Mouse (Mus musculus) cerebellum, postnatal 4 days (tissue): ENCODE measurements around the gene Gpr68.

Experiments
- DNase-seq, 2 experiments: peaks; one replicate each; pipeline ENCODE4 v3.0.0; 2022; ENCODE audit warnings: low spot score in 2 of 2, mixed read lengths in 1 of 2

Gpr68 gene

GRCm38 (mm10) chr12:100910731-100911130 is 2.7 kb upstream of the Gpr68 start:
- DNase-seq = peak in 1 of 2 experiments; percentile 19

- DNase-seq = no peak
Measured at GRCm38 (mm10) chr12:100909765-100910164, 1.8 kb upstream of the Gpr68 start.

- no peak for DNase-seq
Measured at GRCm38 (mm10) chr12:100908298-100909034, 468 bp upstream of the Gpr68 start.

- no peak for DNase-seq
Measured at GRCm38 (mm10) chr12:100906861-100907260, 1.1 kb downstream of the Gpr68 start.

- no peak for DNase-seq
Measured at GRCm38 (mm10) chr12:100903761-100904160, 4.2 kb downstream of the Gpr68 start.

- no peak for DNase-seq
Measured at GRCm38 (mm10) chr12:100901386-100901785, 6.6 kb downstream of the Gpr68 start.

- DNase-seq = no peak
Measured at GRCm38 (mm10) chr12:100900901-100901300, 7.1 kb downstream of the Gpr68 start.

- DNase-seq = peak in 1 of 2 experiments; percentile 21
Measured at GRCm38 (mm10) chr12:100899111-100899640, 8.8 kb downstream of the Gpr68 start.

GRCm38 (mm10) chr12:100897736-100898650 is 10.0 kb downstream of the Gpr68 start:
- DNase-seq = no peak

- no peak for DNase-seq
Measured at GRCm38 (mm10) chr12:100896661-100897060, 11.3 kb downstream of the Gpr68 start.

- no peak for DNase-seq
Measured at GRCm38 (mm10) chr12:100895504-100895903, 12.5 kb downstream of the Gpr68 start.

- no peak for DNase-seq
Measured at GRCm38 (mm10) chr12:100890548-100890947, 17.4 kb downstream of the Gpr68 start.

- DNase-seq = peak in 1 of 2 experiments; percentile 48
Measured at GRCm38 (mm10) chr12:100887801-100888258, 20.2 kb downstream of the Gpr68 start.

- no peak for DNase-seq
Measured at GRCm38 (mm10) chr12:100886877-100887276, 21.1 kb downstream of the Gpr68 start.

GRCm38 (mm10) chr12:100885585-100885984 is 22.4 kb downstream of the Gpr68 start:
- no peak for DNase-seq

- DNase-seq = no peak
Measured at GRCm38 (mm10) chr12:100883168-100883567, 24.8 kb downstream of the Gpr68 start.

GRCm38 (mm10) chr12:100878556-100878955 is 29.4 kb downstream of the Gpr68 start:
- no peak for DNase-seq

- DNase-seq = no peak
Measured at GRCm38 (mm10) chr12:100877936-100878335, 30.1 kb downstream of the Gpr68 start.

- no peak for DNase-seq
Measured at GRCm38 (mm10) chr12:100875960-100876359, 32.0 kb downstream of the Gpr68 start.

- DNase-seq = no peak
Measured at GRCm38 (mm10) chr12:100875553-100875952, 32.4 kb downstream of the Gpr68 start.

- DNase-seq = no peak
Measured at GRCm38 (mm10) chr12:100873612-100874011, 34.4 kb downstream of the Gpr68 start.

- no peak for DNase-seq
Measured at GRCm38 (mm10) chr12:100871841-100872240, 36.2 kb downstream of the Gpr68 start.
